Mouse (Mus musculus) testis, postnatal 14 days (tissue): ENCODE results near the gene Smarcc2.
A peak's percentile ranks its signal among the peaks of the same experiment; 100 is the strongest.
"Not testable (repeated sequence)": the region's sequence is repeated elsewhere in the genome, so short reads cannot be mapped to it uniquely, and the experiment has no call there.

Source experiments
- DNase-seq: peaks from one replicate; pipeline ENCODE4 v3.0.0; 2021; ENCODE audit warnings: low spot score

The Smarcc2 gene

GRCm38 (mm10) chr10:128442718-128443117 lies 16.3 kb upstream of the Smarcc2 start:
- DNase-seq = no peak

GRCm38 (mm10) chr10:128444354-128444753 lies 14.7 kb upstream of the Smarcc2 start:
- DNase-seq = no peak

- DNase-seq = no peak
Measured at GRCm38 (mm10) chr10:128445407-128445806, 13.6 kb upstream of the Smarcc2 start.

GRCm38 (mm10) chr10:128451014-128451413 lies 8.0 kb upstream of the Smarcc2 start:
- no peak for DNase-seq

GRCm38 (mm10) chr10:128454471-128454870 lies 4.6 kb upstream of the Smarcc2 start:
- no peak for DNase-seq

- DNase-seq = no peak
Measured at GRCm38 (mm10) chr10:128455280-128455679, 3.8 kb upstream of the Smarcc2 start.

GRCm38 (mm10) chr10:128457676-128458075 lies 1.4 kb upstream of the Smarcc2 start:
- no peak for DNase-seq

GRCm38 (mm10) chr10:128458348-128458718 lies 715 bp upstream of the Smarcc2 start:
- peak; percentile 84 for DNase-seq

- peak; percentile 63 for DNase-seq
Measured at GRCm38 (mm10) chr10:128459409-128460269, 591 bp downstream of the Smarcc2 start.

GRCm38 (mm10) chr10:128460270-128460630 lies 1.2 kb downstream of the Smarcc2 start:
- no peak for DNase-seq

- no peak for DNase-seq
Measured at GRCm38 (mm10) chr10:128474366-128474765, 15.3 kb downstream of the Smarcc2 start.

GRCm38 (mm10) chr10:128486370-128486769 lies 27.3 kb downstream of the Smarcc2 start:
- DNase-seq = no peak

GRCm38 (mm10) chr10:128487861-128488712 lies 29.0 kb downstream of the Smarcc2 start:
- no peak for DNase-seq

- DNase-seq = no peak
Measured at GRCm38 (mm10) chr10:128488776-128489175, 29.7 kb downstream of the Smarcc2 start.

GRCm38 (mm10) chr10:128489380-128489779 lies 30.3 kb downstream of the Smarcc2 start:
- no peak for DNase-seq

GRCm38 (mm10) chr10:128489785-128490184 lies 30.7 kb downstream of the Smarcc2 start:
- DNase-seq = no peak

GRCm38 (mm10) chr10:128490232-128490631 lies 31.2 kb downstream of the Smarcc2 start:
- no peak for DNase-seq

- DNase-seq = no peak
Measured at GRCm38 (mm10) chr10:128490912-128491311, 31.9 kb downstream of the Smarcc2 start.

- DNase-seq = no peak
Measured at GRCm38 (mm10) chr10:128491495-128491894, 32.4 kb downstream of the Smarcc2 start.

- not testable (repeated sequence) for DNase-seq
Measured at GRCm38 (mm10) chr10:128492051-128492450, 33.0 kb downstream of the Smarcc2 start.

- DNase-seq = peak; percentile 72
Measured at GRCm38 (mm10) chr10:128492633-128493311, 33.7 kb downstream of the Smarcc2 start.

- DNase-seq = no peak
Measured at GRCm38 (mm10) chr10:128493319-128493694, 34.3 kb downstream of the Smarcc2 start.
